Mouse (Mus musculus) 416B (cell line): ENCODE data around the gene Ddx25.

Experiments used
- DNase-seq: peaks from one replicate; pipeline ENCODE4 v3.0.0; 2011; ENCODE audit warnings: low read depth

Gene Ddx25

GRCm38 (mm10) chr9:35541488-35541887, 16.8 kb downstream of the Ddx25 start:
- peak; percentile 79 for DNase-seq

DNA sequence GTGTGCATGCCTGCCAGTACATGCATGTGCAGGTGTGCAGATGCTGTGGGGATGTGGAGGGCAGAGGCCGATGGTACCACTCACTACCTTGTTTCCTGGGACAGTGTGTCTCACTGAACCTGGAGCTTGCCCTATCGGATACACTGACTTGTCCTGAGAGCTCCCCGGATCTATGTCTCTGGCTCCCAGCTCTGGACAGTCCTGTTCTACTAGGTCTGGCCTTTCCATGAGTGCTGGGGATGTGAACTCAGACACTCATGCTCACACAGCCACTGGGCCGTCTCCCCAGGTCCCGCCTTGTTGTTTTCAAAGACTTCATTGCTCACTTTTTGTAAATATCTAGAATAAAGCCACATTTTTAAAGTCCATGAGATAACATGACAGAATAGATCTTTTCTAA, 17.3 kb downstream of the Ddx25 start:
- no peak for DNase-seq

GRCm38 (mm10) chr9:35539001-35539750, 19.2 kb downstream of the Ddx25 start:
- no peak for DNase-seq

- DNase-seq, result no peak
These were observed 22.5 kb downstream of the Ddx25 start for GRCm38 (mm10) chr9:35535876-35536275.

- DNase-seq, result peak; percentile 57
These were observed 23.2 kb downstream of the Ddx25 start for GRCm38 (mm10) chr9:35535110-35535509.

DNA sequence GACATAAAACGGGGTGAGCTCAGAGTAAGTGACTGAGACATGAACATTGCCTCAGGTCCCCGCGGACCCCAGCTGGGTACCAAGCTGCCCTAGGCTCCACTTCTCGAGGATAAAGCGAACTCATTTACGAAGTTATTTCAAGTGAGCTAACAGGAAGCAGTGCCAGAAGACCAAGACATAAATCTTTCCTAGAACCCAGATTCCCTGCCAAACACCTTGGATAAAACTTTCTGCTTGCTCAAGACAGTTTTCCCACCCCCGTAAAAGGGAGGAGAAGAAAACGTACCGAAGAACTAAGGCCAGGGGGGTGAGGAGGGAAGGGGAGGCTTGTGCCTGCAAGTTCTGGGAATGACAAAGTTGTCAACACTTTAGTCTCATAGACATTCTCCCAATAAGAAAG, 25.1 kb downstream of the Ddx25 start:
- no peak for DNase-seq

- DNase-seq, result no peak
These were observed 28.5 kb downstream of the Ddx25 start for GRCm38 (mm10) chr9:35529796-35530195.

DNA sequence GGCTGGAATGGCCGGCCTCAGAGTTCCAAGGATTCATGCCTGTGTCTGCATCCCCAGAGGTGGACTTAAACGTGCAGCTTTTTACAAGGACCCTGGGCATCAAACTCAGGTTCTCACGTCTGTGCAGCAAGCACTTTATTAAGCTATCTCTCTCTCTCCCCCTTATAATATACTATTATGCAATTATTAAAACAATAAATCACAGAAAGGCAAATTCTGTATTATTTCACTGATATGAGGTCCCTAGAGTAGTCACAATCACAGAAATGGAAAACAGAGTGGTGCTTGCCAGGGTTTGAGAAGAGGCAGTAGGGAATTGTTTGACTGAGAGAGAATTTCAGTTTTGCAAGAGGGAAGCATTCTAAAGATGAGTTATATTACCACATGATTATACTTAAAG, 29.2 kb downstream of the Ddx25 start:
- DNase-seq, result no peak

DNA sequence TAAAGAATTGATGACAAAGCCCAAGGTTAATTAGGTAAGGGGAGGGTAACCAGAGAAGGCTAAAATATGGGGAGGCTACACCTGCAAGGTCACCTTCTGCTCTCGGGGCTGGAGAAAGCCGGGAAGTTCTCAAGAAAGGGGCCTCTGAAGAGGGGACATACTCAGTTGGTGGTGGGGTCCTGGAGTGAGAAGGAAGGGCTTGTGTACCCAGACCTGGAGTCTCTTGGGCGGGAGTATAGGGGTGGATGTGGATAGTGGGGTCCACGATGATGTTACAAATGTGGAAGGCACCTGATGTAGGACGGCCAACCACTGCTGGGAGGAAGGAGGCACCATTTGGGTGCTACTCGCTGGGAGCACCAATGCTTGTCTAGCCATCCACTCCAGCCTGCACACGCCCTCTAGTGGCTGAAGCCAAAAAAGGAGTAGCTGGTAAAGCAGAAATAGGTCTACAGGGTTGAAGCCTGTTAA, 34.4 kb downstream of the Ddx25 start:
- DNase-seq, result peak; percentile 65

DNA sequence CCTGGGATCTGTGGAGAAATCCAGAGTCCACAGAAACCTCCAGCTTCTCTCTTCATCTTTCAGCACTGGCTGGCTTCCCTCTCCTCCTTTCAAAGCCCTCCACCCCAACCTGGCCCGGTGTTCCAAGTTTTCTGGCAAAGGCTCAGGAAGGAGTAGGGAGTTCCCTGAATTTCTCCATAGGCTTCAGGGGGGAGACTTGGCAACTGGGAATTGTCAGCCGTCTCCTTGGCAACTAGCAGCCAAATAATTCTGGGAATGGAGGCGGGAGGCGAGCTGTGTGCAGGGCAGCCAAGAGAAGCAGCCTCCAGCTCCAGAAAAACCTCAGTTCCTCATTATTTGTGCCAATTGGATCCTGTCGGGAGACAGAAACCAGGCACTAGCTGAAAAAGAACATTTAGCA, 34.8 kb downstream of the Ddx25 start:
- DNase-seq, result no peak

DNA sequence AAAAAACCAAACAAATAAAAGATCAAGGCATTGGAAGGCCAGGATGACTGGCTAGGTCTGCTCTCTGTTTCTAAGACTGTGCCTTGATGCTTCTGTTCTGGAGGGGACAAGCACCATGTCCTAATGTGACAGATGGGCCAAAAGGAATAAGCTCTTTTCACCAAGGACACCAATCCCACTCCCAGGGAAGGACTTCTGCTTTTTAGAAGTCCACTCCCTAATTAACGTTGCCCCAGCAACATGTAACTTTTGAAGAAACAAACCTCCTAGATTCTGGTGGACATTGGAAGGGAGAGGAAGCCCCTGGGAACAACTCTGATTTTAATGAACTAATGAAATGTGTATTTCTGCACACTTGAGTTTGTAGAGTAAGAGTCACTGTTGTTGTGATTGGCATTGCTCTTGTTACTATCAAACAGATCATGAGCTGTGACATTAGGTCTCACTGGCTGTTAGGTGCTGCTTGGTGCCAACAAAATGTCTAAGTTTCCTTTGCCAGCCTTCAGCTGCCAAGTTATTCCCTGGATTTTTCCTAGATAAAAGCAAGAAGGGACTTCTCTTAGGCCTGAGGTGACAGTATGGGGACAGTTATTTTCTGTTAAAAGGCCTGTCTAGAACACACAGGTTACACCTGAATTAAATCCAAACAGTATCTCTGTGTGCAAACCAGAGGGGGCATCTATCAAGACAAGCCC, 35.4 kb downstream of the Ddx25 start:
- DNase-seq, result no peak

DNA sequence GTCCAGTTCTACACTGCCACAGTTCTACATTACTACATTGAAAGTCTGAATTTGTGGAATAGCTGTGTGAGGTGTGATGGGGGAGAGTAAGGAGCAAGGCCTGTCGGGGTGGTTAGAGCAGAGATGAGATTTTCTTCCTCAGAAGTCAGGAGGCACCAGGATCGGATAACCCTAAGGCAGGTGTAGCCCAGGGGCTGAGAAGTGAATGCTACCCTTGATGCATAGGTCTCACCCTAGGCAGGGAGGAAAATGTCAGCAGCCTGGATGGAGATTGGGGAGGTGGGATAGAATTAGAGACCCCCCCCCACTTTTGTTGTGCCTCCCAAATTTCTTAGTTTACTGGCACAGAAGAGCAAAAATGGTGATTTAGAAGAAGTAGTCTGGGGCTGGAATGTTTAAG, 36.1 kb downstream of the Ddx25 start:
- no peak for DNase-seq

GRCm38 (mm10) chr9:35520631-35521348, 37.5 kb downstream of the Ddx25 start:
- no peak for DNase-seq

GRCm38 (mm10) chr9:35518169-35518568, 40.2 kb downstream of the Ddx25 start, which contains the start of gene Gm1113:
TSS of gene Gm1113 (minus strand) at chr9:35518269.
- DNase-seq, result no peak

GRCm38 (mm10) chr9:35516711-35517110, 41.6 kb downstream of the Ddx25 start:
- no peak for DNase-seq

DNA sequence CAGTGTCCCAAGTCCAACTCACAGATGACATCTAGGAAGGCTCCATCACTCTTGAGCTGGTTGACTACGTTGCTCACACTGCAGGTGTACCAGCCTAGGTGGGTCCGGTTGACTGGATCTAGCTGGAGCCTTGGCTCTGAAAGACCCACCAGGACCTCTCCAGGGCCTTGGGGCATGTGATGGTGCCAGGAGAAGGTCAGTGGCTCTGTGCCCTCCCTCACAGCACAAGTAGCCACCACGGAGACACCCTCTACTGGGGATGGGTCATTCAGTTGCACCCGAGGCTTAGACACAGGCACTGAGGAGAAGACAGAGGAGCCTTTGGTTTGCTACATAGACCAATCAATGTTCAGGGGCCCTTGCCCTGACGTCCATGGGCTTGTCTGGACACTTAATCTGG, 42.1 kb downstream of the Ddx25 start:
- DNase-seq, result no peak

GRCm38 (mm10) chr9:35513900-35514299, 44.4 kb downstream of the Ddx25 start:
- no peak for DNase-seq

- DNase-seq, result no peak
These were observed 50.1 kb downstream of the Ddx25 start for GRCm38 (mm10) chr9:35508234-35508633.

- no peak for DNase-seq
These were observed 55.8 kb downstream of the Ddx25 start for GRCm38 (mm10) chr9:35502361-35503000.

DNA sequence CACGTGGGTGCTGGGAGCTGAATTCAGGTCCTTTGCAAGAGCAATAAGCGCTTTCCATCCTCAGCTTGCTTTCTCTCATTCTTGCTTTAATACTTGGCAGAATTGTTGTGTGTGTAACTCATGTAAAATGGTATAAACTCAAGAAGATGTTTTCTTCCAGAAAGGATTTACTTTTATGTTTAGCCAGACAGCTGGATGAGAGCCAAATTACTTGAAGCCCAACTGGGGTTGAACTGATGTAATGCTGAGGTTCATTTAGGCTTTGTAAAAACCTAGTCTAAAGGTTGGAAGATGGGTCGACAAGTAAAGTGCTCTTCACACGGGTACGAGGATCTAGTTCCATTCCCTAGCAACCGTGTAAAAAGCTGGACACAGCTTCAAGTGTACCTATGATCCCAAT, 58.4 kb downstream of the Ddx25 start:
- no peak for DNase-seq

DNA sequence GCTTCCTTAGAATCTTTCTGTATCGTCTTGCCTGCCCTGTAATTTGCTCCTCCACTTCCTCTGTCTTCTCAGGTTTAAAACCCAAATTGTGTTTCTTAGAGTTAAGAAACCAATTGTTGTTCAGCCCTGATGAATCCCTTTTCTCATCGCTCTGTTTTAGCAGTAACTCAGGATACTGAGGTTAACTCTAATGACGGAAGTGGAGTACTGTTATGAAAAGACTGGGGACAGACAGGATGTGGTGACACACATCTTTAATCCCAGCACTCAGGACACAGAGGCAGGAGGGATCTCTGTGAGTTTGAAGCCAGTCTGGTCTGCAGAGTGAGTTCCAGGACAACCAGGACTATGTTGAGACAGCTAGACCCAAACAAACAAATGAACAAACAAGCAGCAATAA, 62.9 kb downstream of the Ddx25 start:
- peak; percentile 23 for DNase-seq

DNA sequence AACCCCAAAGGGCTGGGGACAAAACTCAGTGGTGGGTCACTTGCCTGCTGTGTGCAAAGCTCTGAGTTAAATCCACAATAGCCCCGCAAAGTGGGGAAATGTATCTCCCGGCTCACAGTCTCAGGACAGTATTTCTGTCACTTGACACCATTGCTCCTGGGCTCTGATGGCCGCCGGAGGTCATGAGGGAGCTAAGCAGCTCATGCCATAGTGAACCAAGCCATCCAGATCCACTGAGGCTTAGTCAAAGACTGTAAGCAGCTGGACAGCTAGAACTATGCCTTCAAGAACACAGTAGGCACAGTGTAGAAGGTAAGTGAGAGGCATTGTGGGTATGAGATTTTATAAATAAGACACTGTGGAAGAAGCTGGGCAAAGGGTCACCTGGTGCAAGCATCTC, 63.4 kb downstream of the Ddx25 start:
- DNase-seq, result no peak
